Mouse (Mus musculus): ENCODE measurements around the gene Rad54l. TPM values are rescaled to one million over a fixed set of nuclear protein-coding genes. Genes with fewer than 3 reads are reported as not detected.

Rad54l gene
- 0.15 and 0.76 TPM in 2 replicates for polyA plus RNA-seq (2012; ENCODE audit: low replicate concordance)

DNA sequence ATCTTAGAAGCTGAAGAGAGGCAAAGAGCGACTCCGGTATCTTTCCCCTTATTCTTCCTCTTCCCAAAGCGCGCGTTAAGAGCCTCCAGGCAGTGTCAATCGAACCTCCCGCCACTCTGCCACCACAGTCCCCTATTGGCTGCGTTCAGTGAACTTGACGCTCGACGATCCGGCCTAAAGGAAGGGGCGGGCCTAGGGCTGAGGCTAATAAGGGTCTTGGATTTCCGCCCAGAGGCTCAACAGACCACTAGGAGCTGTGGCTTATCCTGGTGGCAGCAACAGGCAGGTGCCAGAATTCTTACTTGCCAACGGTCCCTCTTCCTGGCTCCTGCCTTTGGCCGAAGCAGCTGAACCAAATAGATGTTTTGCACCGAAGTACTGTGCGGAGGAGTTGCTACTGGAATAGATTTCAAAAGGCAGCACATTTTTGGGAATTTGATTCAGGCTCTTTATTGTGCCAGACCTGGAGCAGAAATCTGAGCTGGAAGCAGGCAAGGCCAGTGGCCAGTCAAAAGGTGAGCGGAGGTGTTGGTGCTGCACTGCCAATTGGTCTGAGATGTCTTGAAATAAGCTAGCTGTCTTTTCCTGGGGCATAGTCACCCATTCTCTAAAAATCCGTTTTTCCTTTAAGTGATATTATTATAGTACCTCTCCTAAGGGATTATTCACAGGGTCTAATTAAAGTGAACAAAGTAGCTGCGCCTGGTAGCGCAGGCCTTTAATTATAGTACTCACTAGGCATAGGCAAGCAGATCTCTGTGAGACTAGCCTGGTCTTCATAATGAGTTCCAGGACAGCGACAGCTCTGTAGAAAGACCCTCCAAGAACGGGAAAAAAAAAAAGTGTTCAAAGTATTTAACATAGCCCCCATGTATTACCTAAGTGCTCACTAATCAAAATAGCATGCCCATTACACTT is at the start of gene Rad54l, which contains the start of gene Pomgnt1:
Gene Rad54l (minus strand): TSS at position 89 of the 918 bp plus-strand sequence.
Gene Pomgnt1 (plus strand): TSS at position 239 of the 918 bp plus-strand sequence.

DNA sequence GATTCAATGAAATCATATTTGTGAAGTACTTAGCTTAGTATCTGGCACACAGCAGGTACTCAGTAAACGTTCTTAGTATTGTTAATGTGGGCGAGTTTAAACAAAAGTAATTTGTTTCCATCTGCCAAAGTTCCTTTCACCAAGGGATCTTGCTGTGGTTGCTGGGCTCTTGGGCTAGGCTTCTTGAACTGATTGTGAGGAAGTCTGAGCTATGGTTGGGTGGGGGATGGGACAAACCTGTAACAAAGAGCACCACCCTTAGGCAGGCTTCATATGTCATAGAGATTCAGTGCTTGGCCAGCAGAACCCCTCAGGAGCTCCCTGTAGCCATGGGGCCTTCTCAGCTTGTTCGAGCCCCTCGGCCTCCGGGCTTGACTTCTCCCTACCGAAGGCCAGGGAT is 49.6 kb upstream of the Rad54l start, which contains the start of the genes 1700042G07Rik and Gm49337:
Gene 1700042G07Rik (plus strand): TSS at position 301 of the 400 bp plus-strand sequence.
Gene Gm49337 (plus strand): TSS at position 313 of the 400 bp plus-strand sequence.

DNA sequence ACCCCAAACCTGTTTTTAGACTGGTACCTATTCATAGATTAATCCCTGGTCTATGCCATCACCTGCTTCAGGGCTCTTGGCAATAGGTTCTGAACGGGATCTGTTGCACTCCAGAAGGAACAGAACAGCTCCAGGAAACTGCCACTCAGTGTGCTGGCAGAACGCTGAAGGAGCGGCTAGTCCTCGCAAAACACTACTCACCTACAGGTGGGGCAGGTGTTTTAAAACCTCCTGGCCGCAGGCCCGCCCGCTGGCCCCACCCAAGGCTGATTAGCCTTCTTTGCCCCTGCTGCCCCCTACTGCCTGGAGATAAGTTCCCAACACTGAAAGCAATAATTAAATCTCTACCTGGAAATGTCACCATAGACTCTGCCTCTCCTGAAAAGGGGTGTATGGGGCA is 43.9 kb upstream of the Rad54l start, which contains the start of gene Tspan1:
Gene Tspan1 (minus strand): TSS at position 198 of the 400 bp plus-strand sequence.

DNA sequence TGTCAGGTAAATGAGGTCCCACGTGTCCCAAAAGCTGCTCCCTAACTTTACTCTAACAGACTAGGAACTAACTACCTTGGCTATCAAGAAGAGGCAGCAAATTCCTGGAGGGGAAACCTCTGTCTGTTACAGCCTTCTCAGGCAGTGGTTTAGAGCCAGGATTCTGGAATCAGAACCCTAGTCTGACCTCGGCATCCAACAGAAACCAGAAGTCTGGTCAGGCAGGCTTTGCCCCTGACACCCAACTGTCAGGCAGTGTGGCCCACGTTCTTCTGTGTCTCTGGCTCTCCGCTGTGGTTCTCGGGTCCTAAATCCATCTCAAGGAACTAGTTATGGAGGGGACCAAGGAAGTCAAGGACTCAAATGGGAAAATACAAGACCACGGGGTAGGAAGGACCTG is 27.7 kb upstream of the Rad54l start, which contains the start of gene Lurap1:
Gene Lurap1 (minus strand): TSS at position 101 of the 400 bp plus-strand sequence.

DNA sequence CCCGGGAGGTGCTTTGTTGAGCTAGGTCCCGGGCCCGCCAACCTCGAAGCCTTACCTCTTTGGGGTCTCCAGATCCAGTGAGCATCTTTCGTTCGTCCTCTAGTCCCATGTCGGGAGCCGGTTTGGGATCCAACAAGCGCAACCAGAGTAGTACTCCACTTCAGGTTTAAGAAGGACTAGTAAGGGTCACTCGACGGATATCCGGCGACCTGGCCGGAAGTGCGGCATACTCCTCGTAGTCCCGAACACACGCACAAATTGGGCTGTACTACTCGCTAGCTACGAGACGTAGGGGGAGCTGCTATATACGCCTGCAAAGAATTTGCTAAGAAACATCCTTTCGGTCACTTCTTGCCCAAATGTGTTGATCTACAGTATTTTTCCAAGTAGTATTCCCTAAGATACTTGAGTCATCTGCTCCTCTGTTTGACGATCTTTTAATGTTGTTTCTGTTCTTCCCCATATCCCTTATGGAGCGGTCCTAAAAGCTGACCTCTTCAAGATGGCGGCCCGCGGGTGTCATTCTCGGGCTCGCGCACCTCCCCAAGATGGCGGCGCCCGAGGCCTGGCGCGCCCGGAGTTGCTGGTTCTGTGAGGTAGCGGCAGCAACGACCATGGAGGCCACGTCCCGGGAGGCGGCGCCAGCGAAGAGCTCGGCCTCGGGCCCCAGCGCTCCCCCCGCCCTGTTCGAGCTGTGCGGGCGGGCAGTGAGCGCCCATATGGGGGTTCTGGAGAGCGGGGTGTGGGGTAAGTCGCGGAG is 48.4 kb downstream of the Rad54l start, which contains the start of the genes Uqcrh and Lrrc41:
Gene Uqcrh (minus strand): TSS at position 211 of the 760 bp plus-strand sequence.
Gene Lrrc41 (plus strand): TSS at position 409 of the 760 bp plus-strand sequence.

DNA sequence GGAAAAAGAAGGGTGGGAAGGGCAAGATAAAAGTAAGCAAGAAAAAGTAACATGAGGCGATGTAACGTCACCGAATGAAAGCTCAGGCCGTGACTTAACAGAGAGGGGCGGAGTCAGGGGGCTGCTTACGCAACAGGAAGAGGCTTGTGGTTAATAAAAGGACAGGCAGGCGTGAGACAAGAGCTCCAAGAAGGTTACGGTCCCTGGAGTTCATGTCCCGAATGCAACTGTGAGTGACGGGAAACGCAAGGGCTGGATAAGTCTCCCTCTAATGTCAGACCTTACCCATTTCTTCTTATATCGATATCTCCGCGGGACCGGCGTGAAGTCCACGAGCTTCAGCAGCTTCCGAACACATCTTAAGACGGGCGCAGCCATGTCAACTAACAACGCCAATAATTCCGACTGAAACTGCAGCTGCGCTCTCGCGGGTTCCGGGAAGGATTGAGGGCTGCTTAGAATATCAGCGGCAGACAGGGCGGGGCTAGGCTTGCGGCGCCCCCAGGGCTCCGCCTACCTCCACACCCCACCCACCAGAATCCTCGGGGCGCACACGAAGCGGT is 70.0 kb downstream of the Rad54l start, which contains the start of gene Nsun4:
Gene Nsun4 (minus strand): TSS at position 478 of the 563 bp plus-strand sequence.

Other genes with a start within 250 kb of the Rad54l start
- not detected in 2 replicates for gene Kncn, start 239.3 kb downstream of the Rad54l start, polyA plus RNA-seq (2012; ENCODE audit: low replicate concordance)
- not detected in 2 replicates for gene 6430628N08Rik, start 233.0 kb downstream of the Rad54l start, polyA plus RNA-seq (2012; ENCODE audit: low replicate concordance)
- gene Dmbx1, start 183.8 kb downstream of the Rad54l start, polyA plus RNA-seq (2012; ENCODE audit: low replicate concordance), result 0.04 TPM in 1 of 2 replicates, not detected in the other
- gene Faah, start 105.8 kb downstream of the Rad54l start, polyA plus RNA-seq (2012; ENCODE audit: low replicate concordance), result 38.6 and 41.0 TPM in 2 replicates
- gene Nsun4, start 69.8 kb downstream of the Rad54l start, polyA plus RNA-seq (2012; ENCODE audit: low replicate concordance), result 0.69 and 1.3 TPM in 2 replicates
- gene Uqcrh, start 48.6 kb downstream of the Rad54l start, polyA plus RNA-seq (2012; ENCODE audit: low replicate concordance), result 36.9 and 46.0 TPM in 2 replicates
- gene Lrrc41, start 48.4 kb downstream of the Rad54l start, polyA plus RNA-seq (2012; ENCODE audit: low replicate concordance), result 14.2 and 26.6 TPM in 2 replicates
- 6.5 and 11.3 TPM in 2 replicates for gene Pomgnt1, start 150 bp upstream of the Rad54l start, polyA plus RNA-seq (2012; ENCODE audit: low replicate concordance)
- 1.2 and 3.1 TPM in 2 replicates for gene Lurap1, start 27.6 kb upstream of the Rad54l start, polyA plus RNA-seq (2012; ENCODE audit: low replicate concordance)
- not detected in 2 replicates for gene Tspan1, start 43.9 kb upstream of the Rad54l start, polyA plus RNA-seq (2012; ENCODE audit: low replicate concordance)
- gene 1700042G07Rik, start 49.7 kb upstream of the Rad54l start, polyA plus RNA-seq (2012; ENCODE audit: low replicate concordance), result not detected in 2 replicates
- not detected in 2 replicates for gene Gm49337, start 49.7 kb upstream of the Rad54l start, polyA plus RNA-seq (2012; ENCODE audit: low replicate concordance)
- 2.2 and 4.4 TPM in 2 replicates for gene Pik3r3, start 97.9 kb upstream of the Rad54l start, polyA plus RNA-seq (2012; ENCODE audit: low replicate concordance)

Measured in hematopoietic multipotent progenitor cell, adult 10-12 weeks (in vitro differentiated cells).